Mouse (Mus musculus) adipocyte (in vitro differentiated cells): ENCODE measurements at regions not wholly inside any gene's neighbourhood (a gene's known extent, or its start where the extent isn't known, plus 50 kb on each side); places are given as distances from the start of the nearest gene placed in this dataset.
"Not testable (repeated sequence)": the region's sequence is repeated elsewhere in the genome, so short reads cannot be mapped to it uniquely, and the experiment has no call there.

Experiments used
- DNase-seq: peaks from one replicate; pipeline ENCODE4 v3.0.0-alpha.2; 2016; ENCODE audit warnings: low spot score

- no peak for DNase-seq
These were observed 75.3 kb downstream of the H60c start for GRCm38 (mm10) chr10:3192291-3192690.

- DNase-seq: no peak
These were observed 79.2 kb downstream of the H60c start for GRCm38 (mm10) chr10:3188361-3188760.

- DNase-seq: no peak
These were observed 87.5 kb downstream of the H60c start for GRCm38 (mm10) chr10:3180103-3180502.

GRCm38 (mm10) chr10:3173601-3174000 lies 94.0 kb downstream of the H60c start:
- no peak for DNase-seq

GRCm38 (mm10) chr10:3172927-3173326 lies 94.6 kb downstream of the H60c start:
- DNase-seq: not testable (repeated sequence)

- no peak for DNase-seq
These were observed 95.3 kb downstream of the H60c start for GRCm38 (mm10) chr10:3172257-3172656.

- DNase-seq: no peak
These were observed 96.2 kb downstream of the H60c start for GRCm38 (mm10) chr10:3171366-3171765.

- DNase-seq: no peak
These were observed 112.0 kb downstream of the H60c start for GRCm38 (mm10) chr10:3155542-3155941.

- DNase-seq: no peak
These were observed 119.4 kb downstream of the H60c start for GRCm38 (mm10) chr10:3148171-3148570.

GRCm38 (mm10) chr10:3139306-3139705 lies 128.3 kb downstream of the H60c start:
- DNase-seq: no peak

GRCm38 (mm10) chr10:3127491-3127890 lies 140.1 kb downstream of the H60c start:
- no peak for DNase-seq

- no peak for DNase-seq
These were observed 150.0 kb downstream of the H60c start for GRCm38 (mm10) chr10:3117451-3118070.

- DNase-seq: not testable (repeated sequence)
These were observed 153.2 kb downstream of the H60c start for GRCm38 (mm10) chr10:3114421-3114820.

- DNase-seq: peak; percentile 52
These were observed 159.6 kb downstream of the H60c start for GRCm38 (mm10) chr10:3107955-3108354.
